Mouse (Mus musculus) thymus, postnatal 0 days (tissue): ENCODE data around the gene Dlg4. TPM values are rescaled to one million over a fixed set of nuclear protein-coding genes. Genes with fewer than 3 reads are reported as not detected.
A peak's percentile ranks its signal among the peaks of the same experiment; 100 is the strongest.
"Not testable (repeated sequence)": the region's sequence is repeated elsewhere in the genome, so short reads cannot be mapped to it uniquely, and the experiment has no call there.

Source experiments
- DNase-seq: peaks from one replicate; pipeline ENCODE4 v3.0.0-alpha.2; 2015; ENCODE audit warnings: low spot score
- polyA plus RNA-seq: library from polyadenylated mRNA; unstranded; fragments of >200 nt; fragmentation: Nextera tagmentation; extraction: Ambion mirVana; gene quantifications from 2 replicates; pipeline ENCODE4 v1.2.1, GENCODE M21; 2015

Gene Dlg4
- polyA plus RNA-seq, 1 experiment from 2014 or later = 6.6 TPM

- DNase-seq = peak; percentile 64
Observed at GRCm38 (mm10) chr11:69996161-69997061, 20.3 kb upstream of the Dlg4 start.

- DNase-seq = peak; percentile 89
Observed at GRCm38 (mm10) chr11:69997070-69997509, 19.7 kb upstream of the Dlg4 start.

DNA sequence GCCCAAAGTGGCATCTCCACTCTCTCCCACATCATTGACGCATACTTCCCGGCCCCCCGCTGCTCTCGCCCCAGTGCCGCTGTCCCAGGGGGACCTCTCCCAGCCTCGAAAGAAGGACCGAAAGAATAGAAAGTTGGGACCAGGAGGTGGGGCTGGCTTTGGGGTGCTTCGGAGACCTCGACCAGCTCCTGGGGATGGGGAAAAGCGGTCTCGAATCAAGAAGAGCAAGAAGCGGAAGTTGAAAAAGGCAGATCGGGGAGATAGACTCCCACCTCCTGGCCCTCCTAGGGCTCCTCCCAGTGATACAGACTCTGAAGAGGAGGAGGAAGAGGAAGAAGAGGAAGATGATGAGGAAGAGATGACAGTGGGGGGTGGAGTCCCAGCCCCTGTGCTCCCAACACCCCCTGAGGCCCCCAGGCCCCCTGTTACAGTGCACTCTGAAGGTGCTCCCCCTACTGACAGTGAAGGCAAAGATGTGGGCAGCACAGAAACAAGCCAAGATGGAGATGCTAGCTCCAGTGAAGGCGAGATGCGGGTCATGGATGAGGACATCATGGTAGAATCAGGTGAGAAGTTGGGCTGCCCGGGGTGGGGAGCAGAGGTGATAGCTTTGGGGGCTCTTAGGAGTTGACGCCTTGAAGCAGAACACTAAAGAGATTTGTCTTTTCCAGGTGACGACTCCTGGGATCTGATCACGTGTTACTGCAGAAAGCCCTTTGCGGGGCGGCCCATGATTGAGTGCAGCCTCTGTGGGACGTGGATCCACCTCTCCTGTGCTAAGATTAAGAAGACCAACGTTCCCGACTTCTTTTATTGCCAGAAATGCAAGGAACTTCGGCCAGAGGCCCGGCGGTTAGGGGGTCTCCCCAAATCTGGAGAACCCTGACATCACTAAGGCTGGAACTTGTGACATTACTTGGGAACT, 17.9 kb upstream of the Dlg4 start:
- no peak for DNase-seq

GRCm38 (mm10) chr11:69999666-70000065, 17.1 kb upstream of the Dlg4 start:
- DNase-seq = no peak

GRCm38 (mm10) chr11:70000396-70000898, 16.3 kb upstream of the Dlg4 start, which contains the start of gene Dvl2:
Gene Dvl2 (plus strand): TSS chr11:70000595.
- DNase-seq = peak; percentile 94

DNA sequence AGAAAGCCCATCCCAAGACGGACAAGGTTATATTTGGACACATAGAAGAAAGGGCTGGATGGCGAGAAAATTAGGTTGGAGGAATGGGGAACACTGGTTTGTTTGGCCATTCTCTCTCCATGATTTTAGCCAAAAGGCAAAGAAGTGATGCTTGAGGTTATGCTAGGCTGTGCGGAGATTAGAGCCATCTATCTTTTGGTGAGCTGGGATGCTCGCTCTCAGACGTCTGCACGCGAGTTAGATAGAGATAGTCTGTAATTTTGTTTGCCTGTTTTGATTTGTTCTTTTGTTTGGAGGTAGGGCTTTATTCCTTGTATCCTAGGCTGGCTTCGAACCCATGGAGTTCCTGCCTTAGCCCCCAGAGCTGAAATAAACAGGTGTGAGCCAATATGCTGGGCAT, 15.6 kb upstream of the Dlg4 start:
- DNase-seq = no peak

- peak; percentile 77 for DNase-seq
Observed at GRCm38 (mm10) chr11:70001865-70002264, 14.9 kb upstream of the Dlg4 start.

DNA sequence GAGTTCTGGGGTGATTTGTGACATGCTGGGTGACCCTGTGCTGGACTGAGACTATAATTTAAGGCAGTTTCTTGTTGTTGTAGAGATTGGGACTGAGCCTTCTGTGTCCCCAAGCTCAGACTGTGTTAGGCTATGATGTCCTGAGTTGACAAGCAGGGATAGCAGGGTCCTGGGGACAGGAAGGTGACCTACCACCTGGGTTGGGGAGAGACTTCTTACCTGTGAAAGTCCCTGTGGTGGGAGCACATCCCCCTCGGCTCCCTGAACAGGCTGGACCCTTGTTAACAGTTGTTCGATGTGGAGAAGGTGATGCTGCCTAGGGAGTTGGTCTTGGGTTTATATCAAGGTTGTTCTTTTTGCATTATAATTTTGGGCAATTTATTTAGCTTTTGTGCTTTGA, 14.3 kb upstream of the Dlg4 start:
- DNase-seq = no peak

DNA sequence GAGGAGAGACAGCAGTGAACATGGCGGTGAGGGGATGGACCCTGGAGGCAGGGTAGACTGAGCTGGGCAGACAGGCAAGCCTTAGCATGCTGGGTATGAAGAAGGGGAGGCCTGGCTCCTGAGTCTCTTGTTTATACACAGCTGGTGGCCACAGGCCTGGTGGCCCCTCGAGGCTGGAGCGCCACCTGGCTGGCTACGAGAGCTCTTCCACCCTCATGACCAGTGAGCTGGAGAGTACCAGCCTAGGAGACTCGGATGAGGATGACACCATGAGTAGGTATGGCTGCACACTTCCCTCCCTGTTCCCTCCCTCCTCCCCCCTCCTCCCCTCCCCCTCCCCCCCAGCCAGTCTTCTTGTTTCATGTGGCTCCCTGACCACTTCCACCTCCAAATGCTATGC, 11.2 kb upstream of the Dlg4 start:
- peak; percentile 49 for DNase-seq

- no peak for DNase-seq
Observed at GRCm38 (mm10) chr11:70010033-70010432, 6.7 kb upstream of the Dlg4 start.

DNA sequence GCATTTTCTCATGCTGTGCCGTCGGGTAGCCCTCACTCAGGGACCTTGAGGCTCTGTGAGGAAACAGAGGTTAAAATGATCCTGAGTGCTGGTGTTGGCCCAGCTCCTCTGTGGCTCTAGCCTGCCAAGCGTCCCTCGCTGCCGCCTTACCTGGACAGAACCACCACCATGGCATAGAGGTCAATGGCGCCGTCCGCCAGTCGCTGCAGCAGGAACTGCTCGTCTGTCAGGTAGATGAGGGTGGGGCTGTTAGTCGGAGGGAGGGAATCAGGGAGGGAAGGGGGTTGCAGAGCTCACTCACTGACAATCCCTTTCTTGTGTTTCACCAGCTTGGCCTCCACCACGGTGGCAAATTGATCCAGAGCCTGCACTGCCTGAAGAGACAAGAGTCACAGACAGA, 6.2 kb upstream of the Dlg4 start:
- DNase-seq = no peak

DNA sequence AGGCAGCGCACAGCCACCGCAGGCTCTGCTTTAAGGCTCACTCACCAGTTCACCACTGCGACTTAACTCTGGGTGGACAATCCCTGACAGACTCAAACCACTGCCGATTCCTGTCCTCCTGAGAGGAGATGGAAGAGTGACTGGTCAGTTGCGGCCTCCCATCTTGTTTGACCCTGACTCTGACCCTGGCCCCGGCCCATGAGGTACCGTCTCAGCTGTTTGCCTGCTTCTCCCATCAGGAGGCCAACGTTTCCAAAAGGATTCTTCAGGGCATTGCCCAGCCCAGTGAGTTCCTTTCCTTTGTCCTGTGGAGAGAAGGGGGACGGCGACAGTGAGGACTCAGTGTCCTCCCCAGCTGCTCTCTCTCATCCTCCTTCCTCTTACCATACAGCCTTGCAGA, 5.8 kb upstream of the Dlg4 start:
- DNase-seq = no peak

GRCm38 (mm10) chr11:70012931-70013330, 3.8 kb upstream of the Dlg4 start:
- DNase-seq = no peak

DNA sequence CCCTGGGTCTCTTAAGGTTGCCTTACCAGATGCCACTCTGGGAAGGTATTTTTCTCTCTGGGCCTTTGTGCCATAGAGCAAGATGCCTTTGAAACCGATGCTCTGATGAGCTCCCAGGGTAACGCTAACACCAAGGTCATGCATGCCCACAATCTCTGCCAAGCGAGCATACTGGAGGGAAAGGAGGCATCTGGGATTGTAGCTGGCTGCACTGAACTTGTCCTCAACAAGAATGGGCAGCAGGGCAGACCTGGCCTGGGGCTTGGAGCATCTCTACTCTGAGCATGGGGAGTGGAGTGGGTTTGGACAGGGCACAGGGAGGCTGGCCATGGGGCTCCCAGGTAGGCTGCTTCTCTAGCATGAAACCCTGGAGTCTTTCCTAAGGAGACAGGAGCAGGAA, 3.3 kb upstream of the Dlg4 start:
- no peak for DNase-seq

GRCm38 (mm10) chr11:70014051-70014450, 2.7 kb upstream of the Dlg4 start:
- no peak for DNase-seq

DNA sequence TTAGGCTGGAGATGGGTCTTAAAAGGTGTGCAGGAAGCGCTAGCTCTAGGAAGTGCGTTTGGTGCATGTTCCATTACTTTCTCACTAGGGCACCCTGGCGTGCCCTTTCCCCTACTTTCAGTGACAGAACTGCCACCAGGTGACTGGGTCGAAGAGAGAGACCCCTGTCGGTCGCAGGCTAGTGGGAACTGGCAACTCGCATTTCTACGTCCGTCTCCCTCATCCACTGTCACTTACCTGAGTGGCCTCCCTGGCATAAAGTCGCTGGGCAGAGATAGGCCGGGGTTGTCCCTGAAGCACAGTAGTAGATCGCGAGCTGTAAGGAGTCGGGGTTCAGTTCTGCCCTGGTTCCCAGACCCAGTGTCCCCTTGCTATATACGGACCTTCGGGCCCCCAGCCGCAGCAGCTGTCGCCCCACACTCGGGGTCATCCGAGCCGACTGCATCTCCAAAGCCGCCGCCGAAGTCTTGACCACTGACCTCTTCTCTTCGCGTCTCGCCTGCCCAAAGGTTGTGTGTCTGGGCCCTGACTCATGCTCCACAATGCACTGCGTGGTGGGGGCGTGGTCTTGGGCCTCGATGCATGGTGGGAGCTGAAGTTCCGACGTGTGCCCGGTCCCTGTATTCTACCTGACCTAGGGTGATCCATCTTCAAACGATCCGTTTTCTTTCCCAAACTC, 1.7 kb upstream of the Dlg4 start, which contains the start of gene Acadvl:
TSS of gene Acadvl (minus strand) at position 532 of the 679 bp plus-strand sequence.
- peak; percentile 79 for DNase-seq

- DNase-seq = no peak
Observed at GRCm38 (mm10) chr11:70015677-70016076, 1.1 kb upstream of the Dlg4 start.

DNA sequence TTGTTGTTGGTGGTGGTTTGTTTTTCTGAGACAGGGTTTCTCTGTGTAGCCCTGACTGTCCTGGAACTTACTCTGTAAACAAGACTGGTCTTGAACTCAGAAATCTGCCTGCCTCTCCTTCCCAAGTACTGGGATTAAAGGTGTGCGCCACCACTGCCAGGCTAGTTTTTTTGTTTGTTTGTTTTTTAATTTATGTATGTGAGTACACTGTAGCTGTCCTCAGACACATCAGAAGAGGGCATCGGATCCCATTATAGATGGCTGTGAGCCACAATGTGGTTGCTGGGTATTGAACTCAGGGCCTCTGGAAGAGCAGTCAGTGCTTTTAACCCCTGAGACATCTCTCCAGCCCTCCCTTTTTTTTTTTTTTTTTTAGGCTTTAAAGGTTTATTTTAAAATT, 565 bp upstream of the Dlg4 start:
- not testable (repeated sequence) for DNase-seq

GRCm38 (mm10) chr11:70017199-70017767, 541 bp downstream of the Dlg4 start:
- no peak for DNase-seq

DNA sequence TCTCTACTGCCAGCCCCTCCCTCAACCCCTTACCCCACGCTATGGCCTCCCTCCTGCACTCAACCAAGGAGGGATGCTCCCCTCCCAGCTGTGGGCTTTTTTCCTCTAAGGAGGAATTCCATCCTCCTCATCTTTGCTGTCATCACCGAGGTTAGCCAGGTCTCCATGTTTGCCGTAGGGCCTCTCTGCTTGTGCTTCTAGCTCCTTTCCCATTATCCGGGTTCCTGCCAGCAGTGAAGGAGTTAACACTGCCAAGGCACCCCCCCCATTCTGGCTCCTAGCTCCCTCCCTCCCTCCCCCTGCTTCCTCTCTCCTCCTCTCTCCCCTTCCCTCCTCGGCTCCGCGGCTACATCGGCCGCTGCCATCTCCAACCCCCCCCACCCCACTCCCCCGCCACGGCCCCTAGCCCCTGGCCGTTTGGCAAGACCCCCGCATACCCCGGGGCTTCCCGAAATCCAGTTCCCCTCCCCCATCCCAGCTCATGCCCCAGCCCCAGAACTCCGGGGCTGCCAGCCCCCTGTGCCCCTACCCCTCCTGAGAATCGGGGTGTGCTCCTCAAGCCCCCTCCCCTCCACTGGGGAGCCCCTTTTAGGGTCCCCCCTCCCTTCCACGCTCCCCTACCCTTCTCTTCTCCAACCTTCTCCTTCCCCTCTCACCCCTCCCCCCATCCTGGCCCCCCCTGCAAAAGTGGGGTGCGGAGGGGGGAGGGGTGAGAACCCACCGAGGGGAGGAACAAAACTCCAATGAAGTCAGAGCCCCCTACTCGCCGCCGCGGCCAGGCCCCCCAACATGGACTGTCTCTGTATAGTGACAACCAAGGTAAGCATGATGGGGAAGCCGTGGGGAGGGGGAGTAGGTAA, 1.6 kb downstream of the Dlg4 start:
- peak; percentile 62 for DNase-seq
